ENCODE assay signal across 9 mouse cellular contexts in genomic region chr19:8966198-8966589, GRCm38 (mm10). TPM values are rescaled to one million over a fixed set of nuclear protein-coding genes. Genes with fewer than 3 reads are reported as not detected.
A peak's percentile ranks its signal among the peaks of the same experiment; 100 is the strongest.
DNase-seq lines count a peak whose midpoint lies in the region; ATAC-seq and TF ChIP-seq lines count a peak whose summit lies in the region.
"Had no signal": no experiment of that assay in that cellular context is flagged by ENCODE, and none has a peak within 500 bp of the region (broad histone marks: within the 10 kb centered on the region; RNA-seq: fewer than 3 reads in every experiment).

No protein-coding gene starts in this region.

- no peak for ATAC-seq in kidney, embryonic 15.5 days (replicated peaks; ENCODE audit: low FRiP score)
- no peak for ATAC-seq in embryonic facial prominence, embryonic 11.5 days (replicated peaks; ENCODE audit: insufficient number of reproducible peaks, low FRiP score, low TSS enrichment, low read depth)
- ATAC-seq in intestine, embryonic 15.5 days: peak; percentile 50
- no peak for ATAC-seq in midbrain, postnatal 0 days (ENCODE audit: low FRiP score)

- no peak for TF ChIP-seq CTCF in midbrain, postnatal 0 days (IDR thresholded peaks at IDR 0.05)

- H3K9me3 ChIP-seq in kidney, embryonic 15.5 days (replicated peaks): no peaks in the 10 kb centered on the region
- no peaks in the 10 kb centered on the region for H3K9me3 ChIP-seq in embryonic facial prominence, embryonic 11.5 days (replicated peaks; ENCODE audit: control insufficient read depth, low read length)
- H3K9me3 ChIP-seq in intestine, embryonic 15.5 days: no peaks in the 10 kb centered on the region
- H3K9me3 ChIP-seq in midbrain, postnatal 0 days (ENCODE audit: low read length): no peaks in the 10 kb centered on the region

- no peak for DNase-seq in kidney, postnatal 10 days
- DNase-seq in embryonic facial prominence, embryonic 11.5 days (ENCODE audit: low spot score): no peak
- no peak for DNase-seq in midbrain, postnatal 0 days (ENCODE audit: low spot score)
- DNase-seq in spleen, postnatal 4 days (ENCODE audit: low spot score in 2 of 2): no peak
- no peak for DNase-seq in adipocyte (ENCODE audit: low spot score)
- no peak for DNase-seq in spleen, adult 12 weeks (ENCODE audit: low spot score)

- H3K4me3 ChIP-seq in kidney, embryonic 15.5 days (replicated peaks): peak overlapping the region; percentile 84
- H3K4me3 ChIP-seq in embryonic facial prominence, embryonic 11.5 days (ENCODE audit: low read depth, low read length): peak overlapping the region; percentile 59
- peak overlapping the region; percentile 77 for H3K4me3 ChIP-seq in intestine, embryonic 15.5 days (replicated peaks)
- H3K4me3 ChIP-seq in midbrain, postnatal 0 days (ENCODE audit: low read depth, low read length): peak overlapping the region; percentile 74

- 28% methylated on average over 5 of the region's 5 CpGs for whole genome bisulfite sequencing in kidney, embryonic 15.5 days
- 41% methylated on average over 5 of the region's 5 CpGs for WGBS in embryonic facial prominence, embryonic 11.5 days
- WGBS in intestine, embryonic 15.5 days: 28% methylated on average over 5 of the region's 5 CpGs
- WGBS in midbrain, postnatal 0 days: 39% methylated on average over 5 of the region's 5 CpGs

- peak overlapping the region; percentile 94 for H3K27ac ChIP-seq in kidney, embryonic 15.5 days
- H3K27ac ChIP-seq in embryonic facial prominence, embryonic 11.5 days (replicated peaks; ENCODE audit: low read depth, low read length): peak overlapping the region; percentile 78
- peak overlapping the region; percentile 93 for H3K27ac ChIP-seq in intestine, embryonic 15.5 days
- H3K27ac ChIP-seq in midbrain, postnatal 0 days (ENCODE audit: low read depth, low read length): peak overlapping the region; percentile 76

- H3K36me3 ChIP-seq in kidney, embryonic 15.5 days: peaks cover 76% of the 10 kb centered on the region
- peaks cover 4% of the 10 kb centered on the region for H3K36me3 ChIP-seq in embryonic facial prominence, embryonic 11.5 days (replicated peaks; ENCODE audit: control insufficient read depth, insufficient read depth, low read depth, low read length)
- H3K36me3 ChIP-seq in intestine, embryonic 15.5 days: peaks cover 41% of the 10 kb centered on the region
- peaks cover 62% of the 10 kb centered on the region for H3K36me3 ChIP-seq in midbrain, postnatal 0 days (ENCODE audit: insufficient read depth, low read length)

- no peaks in the 10 kb centered on the region for H3K27me3 ChIP-seq in kidney, embryonic 15.5 days
- no peaks in the 10 kb centered on the region for H3K27me3 ChIP-seq in embryonic facial prominence, embryonic 11.5 days (ENCODE audit: control insufficient read depth, insufficient read depth, low read length)
- no peaks in the 10 kb centered on the region for H3K27me3 ChIP-seq in intestine, embryonic 15.5 days (replicated peaks)
- H3K27me3 ChIP-seq in midbrain, postnatal 0 days (ENCODE audit: insufficient read depth, low read length): no peaks in the 10 kb centered on the region
- H3K27me3 ChIP-seq: Patski had no signal

- H3K4me1 ChIP-seq in kidney, embryonic 15.5 days: peaks cover 33% of the 10 kb centered on the region
- no peaks in the 10 kb centered on the region for H3K4me1 ChIP-seq in embryonic facial prominence, embryonic 11.5 days (ENCODE audit: control insufficient read depth, insufficient read depth, low read length)
- peaks cover 9% of the 10 kb centered on the region for H3K4me1 ChIP-seq in intestine, embryonic 15.5 days (replicated peaks)
- no peaks in the 10 kb centered on the region for H3K4me1 ChIP-seq in midbrain, postnatal 0 days (ENCODE audit: insufficient read depth, low read length)

- H3K9ac ChIP-seq in kidney, embryonic 15.5 days: peak overlapping the region; percentile 53
- peak overlapping the region; percentile 57 for H3K9ac ChIP-seq in embryonic facial prominence, embryonic 11.5 days (replicated peaks; ENCODE audit: low read length)
- H3K9ac ChIP-seq in intestine, embryonic 15.5 days: peak overlapping the region; percentile 52
- no peak overlapping the region for H3K9ac ChIP-seq in midbrain, postnatal 0 days (replicated peaks; ENCODE audit: low read length, poor library complexity, severe bottlenecking)

- H3K4me2 ChIP-seq in kidney, embryonic 15.5 days: peak overlapping the region; percentile 76
- peak overlapping the region; percentile 41 for H3K4me2 ChIP-seq in embryonic facial prominence, embryonic 11.5 days (ENCODE audit: low read depth, low read length)
- peak overlapping the region; percentile 64 for H3K4me2 ChIP-seq in intestine, embryonic 15.5 days (replicated peaks)
- peak overlapping the region; percentile 85 for H3K4me2 ChIP-seq in midbrain, postnatal 0 days (ENCODE audit: low read depth, low read length, poor library complexity, severe bottlenecking)

RNA-seq across cellular contexts. Expression of gene Eef1g, which starts 0.6 kb away (rescaled TPM):
- 467 and 476 TPM in 2 replicates for polyA plus RNA-seq in kidney, embryonic 15.5 days (2015; fragmentation: Nextera tagmentation; extraction: Ambion mirVana)
- 535 and 538 TPM in 2 replicates for polyA plus RNA-seq in embryonic facial prominence, embryonic 11.5 days (2014; fragmentation: Nextera tagmentation; extraction: Ambion mirVana)
- polyA plus RNA-seq in intestine, embryonic 15.5 days (2015; fragmentation: Nextera tagmentation; extraction: Ambion mirVana): 436 and 453 TPM in 2 replicates
- 496 and 583 TPM in 2 replicates for total RNA-seq in midbrain, postnatal 0 days (2014; rRNA removed)
- 258 and 265 TPM in 2 replicates for polyA plus RNA-seq in midbrain, postnatal 0 days (2015; fragmentation: Nextera tagmentation; extraction: Ambion mirVana)

RNA-seq across cellular contexts. Expression of gene Tut1, which starts 12.5 kb away (rescaled TPM):
- 32.9 and 33.5 TPM in 2 replicates for polyA plus RNA-seq in kidney, embryonic 15.5 days (2015; fragmentation: Nextera tagmentation; extraction: Ambion mirVana)
- polyA plus RNA-seq in embryonic facial prominence, embryonic 11.5 days (2014; fragmentation: Nextera tagmentation; extraction: Ambion mirVana): 25.5 and 28.0 TPM in 2 replicates
- 29.7 and 30.4 TPM in 2 replicates for polyA plus RNA-seq in intestine, embryonic 15.5 days (2015; fragmentation: Nextera tagmentation; extraction: Ambion mirVana)
- total RNA-seq in midbrain, postnatal 0 days (2014; rRNA removed): 18.1 and 19.0 TPM in 2 replicates
- 15.1 and 18.4 TPM in 2 replicates for polyA plus RNA-seq in midbrain, postnatal 0 days (2015; fragmentation: Nextera tagmentation; extraction: Ambion mirVana)

RNA-seq across cellular contexts. Expression of gene Ahnak, which starts 22.9 kb away (rescaled TPM):
- polyA plus RNA-seq in kidney, embryonic 15.5 days (2015; fragmentation: Nextera tagmentation; extraction: Ambion mirVana): 17.3 and 18.2 TPM in 2 replicates
- 10.6 and 11.5 TPM in 2 replicates for polyA plus RNA-seq in embryonic facial prominence, embryonic 11.5 days (2014; fragmentation: Nextera tagmentation; extraction: Ambion mirVana)
- polyA plus RNA-seq in intestine, embryonic 15.5 days (2015; fragmentation: Nextera tagmentation; extraction: Ambion mirVana): 22.4 and 25.0 TPM in 2 replicates
- total RNA-seq in midbrain, postnatal 0 days (2014; rRNA removed): 13.0 and 19.2 TPM in 2 replicates
- 4.4 and 5.7 TPM in 2 replicates for polyA plus RNA-seq in midbrain, postnatal 0 days (2015; fragmentation: Nextera tagmentation; extraction: Ambion mirVana)

RNA-seq across cellular contexts. Expression of gene Mta2, which starts 24.5 kb away (rescaled TPM):
- 166 and 168 TPM in 2 replicates for polyA plus RNA-seq in kidney, embryonic 15.5 days (2015; fragmentation: Nextera tagmentation; extraction: Ambion mirVana)
- polyA plus RNA-seq in embryonic facial prominence, embryonic 11.5 days (2014; fragmentation: Nextera tagmentation; extraction: Ambion mirVana): 57.5 and 57.6 TPM in 2 replicates
- polyA plus RNA-seq in intestine, embryonic 15.5 days (2015; fragmentation: Nextera tagmentation; extraction: Ambion mirVana): 130 and 139 TPM in 2 replicates
- 64.3 and 65.6 TPM in 2 replicates for total RNA-seq in midbrain, postnatal 0 days (2014; rRNA removed)
- polyA plus RNA-seq in midbrain, postnatal 0 days (2015; fragmentation: Nextera tagmentation; extraction: Ambion mirVana): 73.6 and 77.9 TPM in 2 replicates

RNA-seq across cellular contexts. Expression of gene Eml3, which starts 36.8 kb away (rescaled TPM):
- 28.7 and 33.5 TPM in 2 replicates for polyA plus RNA-seq in kidney, embryonic 15.5 days (2015; fragmentation: Nextera tagmentation; extraction: Ambion mirVana)
- polyA plus RNA-seq in embryonic facial prominence, embryonic 11.5 days (2014; fragmentation: Nextera tagmentation; extraction: Ambion mirVana): 8.4 and 9.0 TPM in 2 replicates
- polyA plus RNA-seq in intestine, embryonic 15.5 days (2015; fragmentation: Nextera tagmentation; extraction: Ambion mirVana): 24.2 and 28.4 TPM in 2 replicates
- 6.3 and 9.3 TPM in 2 replicates for total RNA-seq in midbrain, postnatal 0 days (2014; rRNA removed)
- 8.7 and 9.0 TPM in 2 replicates for polyA plus RNA-seq in midbrain, postnatal 0 days (2015; fragmentation: Nextera tagmentation; extraction: Ambion mirVana)
